Mouse (Mus musculus) ES-E14 (cell line): ENCODE data around the gene Cab39l. TPM values are rescaled to one million over a fixed set of nuclear protein-coding genes. Genes with fewer than 3 reads are reported as not detected.
A peak's percentile ranks its signal among the peaks of the same experiment; 100 is the strongest.
"Not testable (repeated sequence)": the region's sequence is repeated elsewhere in the genome, so short reads cannot be mapped to it uniquely, and the experiment has no call there.

ENCODE experiments used
- DNase-seq: peaks from one replicate; pipeline ENCODE4 v3.0.0-alpha.2; 2013; ENCODE audit warnings: low read depth, low spot score
- H3K27ac ChIP-seq: 2 replicates; pipeline ENCODE4 v1.5.1; 2012; ENCODE audit warnings: low read depth, mild to moderate bottlenecking, low read length, moderate library complexity, mixed read lengths; ENCODE audit not compliant: poor library complexity, insufficient read depth, severe bottlenecking
- H3K36me3 ChIP-seq: 2 replicates; pipeline ENCODE4 v1.6.1; 2012; ENCODE audit warnings: mild to moderate bottlenecking, low read length, moderate library complexity, mixed read lengths; ENCODE audit not compliant: control insufficient read depth, poor library complexity, insufficient read depth, severe bottlenecking
- H3K4me1 ChIP-seq, 2 experiments: fragments of 150-350 bp in 1 of 2; sonication (generic) in 1 of 2; 2 replicates each; pipeline ENCODE4 v1.6.1; 2012; ENCODE audit warnings: low read length in 2 of 2, mild to moderate bottlenecking in 1 of 2, mixed read lengths in 1 of 2; ENCODE audit not compliant: control insufficient read depth in 2 of 2, insufficient read depth in 2 of 2, poor library complexity in 1 of 2
- H3K4me3 ChIP-seq, 2 experiments: fragments of 150-350 bp in 1 of 2; sonication (generic) in 1 of 2; 2 replicates each; pipeline ENCODE4 v1.5.1; 2012; ENCODE audit warnings: low read length in 2 of 2, low read depth in 1 of 2, mild to moderate bottlenecking in 1 of 2, mixed read lengths in 1 of 2; ENCODE audit not compliant: insufficient read depth in 1 of 2, poor library complexity in 1 of 2, severe bottlenecking in 1 of 2
- H3K9ac ChIP-seq: 2 replicates; pipeline ENCODE4 v1.6.1; 2012; ENCODE audit warnings: low read depth, mild to moderate bottlenecking, low read length, mixed read lengths; ENCODE audit not compliant: poor library complexity, insufficient read depth, severe bottlenecking
- H3K9me3 ChIP-seq: fragments of 150-350 bp; sonication (generic); 2 replicates; pipeline ENCODE4 v1.6.1; 2012; ENCODE audit warnings: low read depth, mild to moderate bottlenecking, low read length; ENCODE audit not compliant: control insufficient read depth, insufficient read depth
- CHD2 ChIP-seq: IDR thresholded peaks from 2 replicates; pipeline ENCODE4 v1.6.1; 2014; ENCODE audit warnings: mild to moderate bottlenecking, low read depth, low read length, inconsistent platforms
- HCFC1 ChIP-seq: IDR thresholded peaks from 2 replicates; pipeline ENCODE4 v1.6.1; 2012; ENCODE audit warnings: low read length, inconsistent platforms, borderline replicate concordance; ENCODE audit not compliant: insufficient read depth
- MAFK ChIP-seq: IDR thresholded peaks from 2 replicates; pipeline ENCODE4 v1.6.1; 2014; ENCODE audit warnings: mild to moderate bottlenecking, low read depth, low read length, inconsistent platforms; ENCODE audit not compliant: insufficient read depth
- ZC3H11A ChIP-seq: IDR thresholded peaks from 2 replicates; pipeline ENCODE4 v1.6.1; 2012; ENCODE audit warnings: low read depth, mild to moderate bottlenecking, inconsistent platforms, low read length, borderline replicate concordance
- ZNF384 ChIP-seq: IDR thresholded peaks from 2 replicates; pipeline ENCODE4 v1.6.1; 2012; ENCODE audit warnings: low read depth, low read length, inconsistent platforms
- in situ Hi-C, 2 experiments: fragments of 600-800 bp; cut with MboI; formaldehyde crosslinking; loops; one replicate each; pipeline ENCODE4 v1.15.1; 2025; ENCODE audit warnings: low sequenced_read_pairs in 2 of 2, inconsistent platforms in 1 of 2; ENCODE audit not compliant: unreplicated experiment in 2 of 2
- total RNA-seq: library from RNA; depleted of rRNA; stranded (reverse); fragments of 300-350 nt; gene quantifications from 2 replicates; pipeline ENCODE4 v1.2.3, GENCODE M21; 2012

Gene Cab39l
- total RNA-seq, 1 experiment: 5.8 TPM

GRCm38 (mm10) chr14:59612920-59613625, 172.3 kb downstream of the Cab39l start:
- Histone ChIP-seq H3K27ac (no peak overlapping the region), H3K9me3 (no peaks in the 10 kb centered on the region), H3K36me3 (no peaks in the 10 kb centered on the region), H3K9ac (no peak overlapping the region), H3K4me3 (no peak overlapping the region), H3K4me1 (0 out of 4 replicates have a peak, but pooled peaks cover 0 to 1% of the 10 kb centered on the region in 2 experiments)
- DNase-seq: no peak
- in situ Hi-C loops: no loop called here
- TF ChIP-seq ZC3H11A: peak; percentile 67; the same call in 1 of the 2 replicates
- peak; percentile 99 for TF ChIP-seq ZNF384
- TF ChIP-seq HCFC1: no peak

- in situ Hi-C loops, DNase-seq, H3K9me3 ChIP-seq, H3K4me1 ChIP-seq, H3K9ac ChIP-seq, H3K4me3 ChIP-seq, H3K27ac ChIP-seq, H3K36me3 ChIP-seq: not testable (repeated sequence)
These were observed 173.4 kb downstream of the Cab39l start for GRCm38 (mm10) chr14:59614149-59614548.

- Histone ChIP-seq H3K27ac (no peak overlapping the region), H3K9ac (no peak overlapping the region), H3K9me3 (no peaks in the 10 kb centered on the region), H3K4me3 (no peak overlapping the region), H3K4me1 (no peaks in the 10 kb centered on the region), H3K36me3 (no peaks in the 10 kb centered on the region)
- in situ Hi-C loops: no loop called here
- TF ChIP-seq CHD2 (no peak), ZNF384 (no peak), HCFC1 (no peak), ZC3H11A (no peak), MAFK (no peak)
- no peak for DNase-seq
These were observed 176.0 kb downstream of the Cab39l start for GRCm38 (mm10) chr14:59616802-59617201.

GRCm38 (mm10) chr14:59624326-59624885, 183.6 kb downstream of the Cab39l start:
- TF ChIP-seq ZC3H11A (no peak), HCFC1 (no peak), MAFK (no peak), ZNF384 (no peak)
- Histone ChIP-seq H3K9me3 (no peaks in the 10 kb centered on the region), H3K27ac (no peak overlapping the region; the same call in 1 of the 2 replicates), H3K4me3 (no peak overlapping the region), H3K36me3 (no peaks in the 10 kb centered on the region; the same call in 1 of the 2 replicates), H3K4me1 (peaks cover 4 to 6% of the 10 kb centered on the region in 2 experiments; a peak in 3 of 4 replicates), H3K9ac (no peak overlapping the region)
- in situ Hi-C loops: loop anchor here in 1 of 2 experiments (5.0 kb wide), 1 partner anchor 108 kb away; no protein-coding TSS in a partner anchor
- DNase-seq: no peak
